Mouse (Mus musculus): ENCODE data around the gene Tcp10a.
"Not testable (repeated sequence)": the region's sequence is repeated elsewhere in the genome, so short reads cannot be mapped to it uniquely, and the experiment has no call there.

Gene Tcp10a

GRCm38 (mm10) chr17:7366676-7367374, 42.4 kb downstream of the Tcp10a start:
- DNase-seq (ENCODE audit: low spot score in 2 of 2): not testable (repeated sequence)

GRCm38 (mm10) chr17:7369401-7369800, 45.0 kb downstream of the Tcp10a start:
- DNase-seq (ENCODE audit: low spot score in 2 of 2): not testable (repeated sequence)

- not testable (repeated sequence) for DNase-seq (ENCODE audit: low spot score in 2 of 2)
These were observed 47.4 kb downstream of the Tcp10a start, which contains the start of gene Gm49630 for GRCm38 (mm10) chr17:7371879-7372278. TSS of gene Gm49630 (minus strand) at chr17:7371979.

GRCm38 (mm10) chr17:7376951-7377700, 52.7 kb downstream of the Tcp10a start:
- not testable (repeated sequence) for DNase-seq (ENCODE audit: low spot score in 2 of 2)

- not testable (repeated sequence) for DNase-seq (ENCODE audit: low spot score in 2 of 2)
These were observed 53.5 kb downstream of the Tcp10a start for GRCm38 (mm10) chr17:7377907-7378306.

GRCm38 (mm10) chr17:7382711-7383110, 58.3 kb downstream of the Tcp10a start:
- not testable (repeated sequence) for DNase-seq (ENCODE audit: low spot score in 2 of 2)

- not testable (repeated sequence) for DNase-seq (ENCODE audit: low spot score in 2 of 2)
These were observed 59.0 kb downstream of the Tcp10a start for GRCm38 (mm10) chr17:7383167-7384143.

GRCm38 (mm10) chr17:7385364-7385763, 60.9 kb downstream of the Tcp10a start, which contains the start of gene Unc93a2:
TSS of gene Unc93a2 (minus strand) at chr17:7385464.
- not testable (repeated sequence) for DNase-seq (ENCODE audit: low spot score in 2 of 2)

- DNase-seq (ENCODE audit: low spot score in 2 of 2): not testable (repeated sequence)
These were observed 61.6 kb downstream of the Tcp10a start for GRCm38 (mm10) chr17:7386016-7386415.

- DNase-seq (ENCODE audit: low spot score in 2 of 2): not testable (repeated sequence)
These were observed 64.0 kb downstream of the Tcp10a start for GRCm38 (mm10) chr17:7388341-7388957.

GRCm38 (mm10) chr17:7388958-7389356, 64.5 kb downstream of the Tcp10a start:
- DNase-seq (ENCODE audit: low spot score in 2 of 2): not testable (repeated sequence)

- not testable (repeated sequence) for DNase-seq (ENCODE audit: low spot score in 2 of 2)
These were observed 65.5 kb downstream of the Tcp10a start for GRCm38 (mm10) chr17:7389898-7390297.

- not testable (repeated sequence) for DNase-seq (ENCODE audit: low spot score in 2 of 2)
These were observed 70.7 kb downstream of the Tcp10a start for GRCm38 (mm10) chr17:7395116-7395515.
